Mouse (Mus musculus): ENCODE measurements around the gene Zwint. TPM values are rescaled to one million over a fixed set of nuclear protein-coding genes. Genes with fewer than 3 reads are reported as not detected.

Zwint gene
- 357 and 436 TPM in 2 replicates for polyA plus RNA-seq (2012; rRNA removed)

GRCm38 (mm10) chr10:72654270-72655016 lies at the start of gene Zwint:
Gene Zwint (plus strand): TSS chr10:72654845.

All from central nervous system, embryonic 11.5 days (tissue).